Mouse (Mus musculus): ENCODE data around the gene A630076J17Rik.

DNA sequence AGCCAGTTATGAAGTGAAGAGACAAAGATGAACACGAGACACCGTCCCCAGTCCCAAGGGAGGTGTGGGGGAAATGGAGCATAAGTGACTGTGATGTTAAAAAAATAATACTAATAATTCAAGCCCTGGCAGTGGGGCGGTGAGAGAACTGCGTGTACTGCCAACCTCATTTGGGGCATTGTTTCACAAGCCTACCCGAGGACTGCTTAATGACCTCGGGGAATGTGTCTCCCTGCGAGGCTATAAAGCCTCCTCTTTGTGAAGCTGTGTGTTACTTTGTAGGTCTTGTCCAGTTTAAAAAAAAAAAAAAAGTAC is 31.4 kb downstream of the A630076J17Rik start:
- TF ChIP-seq CTCF (IDR thresholded peaks at IDR 0.05; ENCODE audit: low read depth) (no peak), EP300 (IDR thresholded peaks at IDR 0.05; ENCODE audit: low read depth) (no peak)
